Mouse (Mus musculus) CD4-positive, CD25-positive, alpha-beta regulatory T cell, adult 2 months (primary cell): Measurements from ENCODE around the gene Ddx51.
A peak's percentile ranks its signal among the peaks of the same experiment; 100 is the strongest.

ENCODE experiments used
- DNase-seq: peaks from one replicate; pipeline ENCODE4 v3.0.0-alpha.2; 2012; ENCODE audit warnings: low read depth, low spot score

Ddx51 gene

GRCm38 (mm10) chr5:110652719-110653648 lies at the start of gene Ddx51, which contains the start of gene Noc4l:
Gene Ddx51, plus strand, starts transcription at chr5:110653451.
Gene Noc4l, minus strand, starts transcription at chr5:110653417.
- DNase-seq, result peak; percentile 98

- DNase-seq, result no peak
Measured at GRCm38 (mm10) chr5:110604311-110604710, 48.9 kb upstream of the Ddx51 start.

- peak; percentile 36 for DNase-seq
Measured at GRCm38 (mm10) chr5:110605531-110606221, 47.6 kb upstream of the Ddx51 start.

GRCm38 (mm10) chr5:110607767-110608166 lies 45.5 kb upstream of the Ddx51 start:
- no peak for DNase-seq

- DNase-seq, result no peak
Measured at GRCm38 (mm10) chr5:110608336-110608735, 44.9 kb upstream of the Ddx51 start.

- DNase-seq, result no peak
Measured at GRCm38 (mm10) chr5:110608941-110609340, 44.3 kb upstream of the Ddx51 start.

GRCm38 (mm10) chr5:110609425-110609824 lies 43.8 kb upstream of the Ddx51 start:
- DNase-seq, result no peak

GRCm38 (mm10) chr5:110609868-110610267 lies 43.4 kb upstream of the Ddx51 start:
- no peak for DNase-seq

- no peak for DNase-seq
Measured at GRCm38 (mm10) chr5:110610484-110610883, 42.8 kb upstream of the Ddx51 start.

GRCm38 (mm10) chr5:110611435-110612158 lies 41.7 kb upstream of the Ddx51 start:
- DNase-seq, result no peak

GRCm38 (mm10) chr5:110619226-110619625 lies 34.0 kb upstream of the Ddx51 start:
- DNase-seq, result no peak

GRCm38 (mm10) chr5:110624319-110624718 lies 28.9 kb upstream of the Ddx51 start:
- DNase-seq, result no peak

- DNase-seq, result no peak
Measured at GRCm38 (mm10) chr5:110627351-110627750, 25.9 kb upstream of the Ddx51 start.

- no peak for DNase-seq
Measured at GRCm38 (mm10) chr5:110628156-110628555, 25.1 kb upstream of the Ddx51 start.

- DNase-seq, result no peak
Measured at GRCm38 (mm10) chr5:110629525-110630120, 23.6 kb upstream of the Ddx51 start.

- peak; percentile 81 for DNase-seq
Measured at GRCm38 (mm10) chr5:110635951-110636707, 17.1 kb upstream of the Ddx51 start.

- DNase-seq, result no peak
Measured at GRCm38 (mm10) chr5:110638306-110639074, 14.8 kb upstream of the Ddx51 start.

- DNase-seq, result peak; percentile 89
Measured at GRCm38 (mm10) chr5:110639459-110639858, 13.8 kb upstream of the Ddx51 start.

GRCm38 (mm10) chr5:110646377-110646776 lies 6.9 kb upstream of the Ddx51 start:
- DNase-seq, result no peak

GRCm38 (mm10) chr5:110653686-110654085 lies 435 bp downstream of the Ddx51 start:
- DNase-seq, result no peak
